Mouse (Mus musculus): ENCODE data around the gene Clstn3.

DNA sequence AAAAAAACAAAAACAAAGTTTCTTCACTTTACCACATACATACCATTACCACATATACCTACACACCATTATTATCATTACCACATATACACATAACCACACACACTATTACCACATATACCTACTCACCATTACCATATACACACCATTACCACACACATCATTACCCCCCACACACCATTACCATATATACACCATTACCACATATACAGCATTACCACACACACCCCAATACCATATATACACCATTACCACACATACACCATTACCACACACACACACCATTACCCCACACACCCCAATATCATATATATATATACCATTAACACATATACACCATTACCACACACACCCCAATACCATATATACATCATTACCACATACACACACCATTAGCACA is 57.4 kb downstream of the Clstn3 start:
- no peak for TF ChIP-seq CTCF (IDR thresholded peaks at IDR 0.05)
- TF ChIP-seq EP300 (IDR thresholded peaks at IDR 0.05): no peak

All from lung, postnatal 0 days (tissue).